Mouse (Mus musculus): Measurements from ENCODE around the gene Sec61a2. TPM values are rescaled to one million over a fixed set of nuclear protein-coding genes. Genes with fewer than 3 reads are reported as not detected.

Sec61a2 gene
- total RNA-seq (2021): 10 to 100 TPM; 35.4 to 36.1 TPM
- long read RNA-seq, experiment 1, transcript Sec61a2-202 (12 exons, 2,448 nt): major isoform, 49 of 61 reads
- long read RNA-seq, experiment 1, partial matches to known transcripts: 2 of 61 reads
- long read RNA-seq, experiment 1, other reads (novel, unspliced or antisense): 9 of 61 reads
- long read RNA-seq, experiment 2, transcript Sec61a2-202 (12 exons, 2,448 nt): major isoform, 42 of 52 reads
- long read RNA-seq, experiment 2, partial matches to known transcripts: 1 of 52 reads
- long read RNA-seq, experiment 2, other reads (novel, unspliced or antisense): 5 of 52 reads

GRCm38 (mm10) chr2:5894843-5895570, at the start of gene Sec61a2:
TSS of gene Sec61a2 (minus strand) at chr2:5895432.
- DNase-seq: peak; percentile 100
- intact Hi-C loops (cut with DNase I): loop anchor here (2.0 kb wide), 2 partner anchors 50 to 54 kb away; partner anchors contain the start of genes Cdc123 and Nudt5
- peak within 1 kb of the TSS; percentile 91 for H3K4me3 ChIP-seq

GRCm38 (mm10) chr2:5943071-5943470, 47.8 kb upstream of the Sec61a2 start:
- intact Hi-C loops (cut with DNase I): loop anchor here (10.0 kb wide), 1 partner anchor 98 kb away; the partner anchor contains the start of genes Cdc123 and Nudt5
- H3K27ac ChIP-seq: peak overlapping the region; percentile 91
- TF ChIP-seq CTCF (IDR thresholded peaks at IDR 0.05): no peak

More at GRCm38 (mm10) chr2:5894843-5895570, at the start of gene Sec61a2:
- peak within 1 kb of the TSS; percentile 96 for H3K27ac ChIP-seq
- peak; percentile 22; the same call in 1 of the 2 replicates for TF ChIP-seq CTCF (IDR thresholded peaks at IDR 0.05)

DNA sequence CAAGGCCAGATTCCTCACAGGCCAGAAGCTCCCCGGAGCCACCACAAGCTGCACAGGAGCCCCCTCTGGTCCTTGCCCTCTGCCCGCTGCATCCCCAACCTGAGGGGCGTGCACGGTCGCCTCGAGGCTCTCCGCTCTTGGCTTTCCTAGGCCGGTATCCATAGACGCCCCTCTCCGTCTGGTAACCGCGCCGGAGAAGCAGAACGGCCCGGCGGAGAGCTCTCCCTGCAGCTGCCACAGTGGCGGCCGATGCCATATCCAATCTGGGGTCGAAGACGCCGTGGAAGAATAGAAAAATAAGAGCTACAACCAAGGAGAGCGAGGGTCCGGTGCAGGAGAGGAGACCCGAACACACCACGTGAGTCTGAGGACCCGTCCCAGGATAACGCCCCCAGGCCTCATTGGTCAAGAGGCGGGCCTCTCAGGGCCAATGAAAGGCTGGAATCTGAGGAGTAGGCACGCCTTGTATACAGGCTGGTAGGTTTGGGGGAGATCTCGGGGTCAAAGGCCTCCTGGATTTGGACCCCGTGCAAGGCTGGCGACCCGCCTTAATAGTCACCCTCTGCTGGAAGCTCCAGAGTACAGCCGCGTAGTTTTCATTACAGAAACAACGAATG, 47.3 kb upstream of the Sec61a2 start, which contains the start of gene Dhtkd1:
Dhtkd1 (minus strand) TSS at position 377 of the 617 bp plus-strand sequence.
- intact Hi-C loops (cut with DNase I): loop anchor here (10.0 kb wide), 1 partner anchor 98 kb away; the partner anchor contains the start of genes Cdc123 and Nudt5
- DNase-seq: peak; percentile 81
- TF ChIP-seq CTCF (IDR thresholded peaks at IDR 0.05): peak; percentile 19; the same call in 1 of the 2 replicates
- H3K4me3 ChIP-seq: peak within 1 kb of the TSS; percentile 83
- H3K27ac ChIP-seq: peak within 1 kb of the TSS; percentile 91

More at GRCm38 (mm10) chr2:5943071-5943470, 47.8 kb upstream of the Sec61a2 start:
- peak overlapping the region; percentile 83 for H3K4me3 ChIP-seq
- DNase-seq: no peak

DNA sequence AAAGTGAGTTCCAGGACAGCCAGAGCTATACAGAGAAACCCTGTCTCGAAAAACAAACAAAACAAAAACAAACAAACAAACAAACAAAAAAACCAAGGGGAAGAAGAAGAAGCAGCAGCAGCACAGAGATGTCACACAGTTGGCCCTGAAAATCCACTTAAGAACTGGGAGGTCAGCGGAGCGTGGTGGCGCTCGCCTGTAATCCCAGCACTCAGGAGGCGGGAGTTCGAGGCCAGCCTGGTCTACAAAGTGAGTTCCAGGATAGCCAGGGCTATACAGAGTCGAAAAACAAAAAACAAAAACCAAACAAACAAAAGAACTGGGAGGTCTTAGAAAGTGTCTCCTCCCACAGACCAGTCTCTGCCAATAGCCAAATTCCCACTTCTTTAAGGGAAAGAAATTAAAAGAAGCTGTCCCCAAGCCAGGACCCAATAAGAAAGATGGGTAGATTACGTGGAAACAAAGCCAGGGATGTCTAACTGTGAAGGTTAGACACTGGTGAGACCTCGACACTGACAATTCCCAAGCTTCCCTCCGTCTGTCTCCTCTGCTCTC, 46.7 kb upstream of the Sec61a2 start:
- Histone ChIP-seq H3K27ac (peak overlapping the region; percentile 91), H3K4me3 (peak overlapping the region; percentile 83)
- DNase-seq: no peak
- intact Hi-C loops (cut with DNase I): loop anchor here (10.0 kb wide), 1 partner anchor 97 kb away; the partner anchor contains the start of genes Cdc123 and Nudt5
- TF ChIP-seq CTCF (IDR thresholded peaks at IDR 0.05): no peak

DNA sequence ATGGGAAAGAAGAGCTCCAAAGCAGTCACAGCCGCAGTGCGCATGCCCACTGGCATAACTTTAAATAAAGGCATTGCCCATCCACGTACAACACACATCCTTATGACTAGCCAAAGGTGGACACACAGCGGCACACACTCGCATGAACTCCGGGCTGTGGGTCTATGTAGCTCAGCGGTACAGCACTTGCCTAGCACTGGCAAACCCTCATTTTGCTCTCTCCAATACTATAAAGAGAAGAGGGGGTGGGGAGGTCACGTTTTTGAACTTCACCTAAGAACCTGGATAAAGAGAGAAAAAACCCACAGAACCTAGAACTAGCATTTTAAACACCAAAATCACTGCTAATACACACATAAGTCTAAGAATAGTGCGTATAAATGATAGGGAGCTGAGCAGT, 45.7 kb upstream of the Sec61a2 start:
- TF ChIP-seq CTCF (IDR thresholded peaks at IDR 0.05): no peak
- intact Hi-C loops (cut with DNase I): loop anchor here (10.0 kb wide), 1 partner anchor 96 kb away; the partner anchor contains the start of genes Cdc123 and Nudt5
- Histone ChIP-seq H3K4me3 (no peak overlapping the region), H3K27ac (no peak overlapping the region)
- DNase-seq: no peak

- intact Hi-C loops (cut with DNase I): loop anchor here (10.0 kb wide), 1 partner anchor 95 kb away; the partner anchor contains the start of genes Cdc123 and Nudt5
Measured at GRCm38 (mm10) chr2:5939911-5940310, 44.7 kb upstream of the Sec61a2 start.

GRCm38 (mm10) chr2:5939319-5939718, 44.1 kb upstream of the Sec61a2 start:
- intact Hi-C loops (cut with DNase I): no loop called here
- no peak for TF ChIP-seq CTCF (IDR thresholded peaks at IDR 0.05)
- no peak for DNase-seq
- no peak overlapping the region for H3K27ac ChIP-seq
- no peak overlapping the region for H3K4me3 ChIP-seq

More at GRCm38 (mm10) chr2:5939911-5940310, 44.7 kb upstream of the Sec61a2 start:
- no peak overlapping the region for H3K27ac ChIP-seq
- DNase-seq: no peak
- TF ChIP-seq CTCF (IDR thresholded peaks at IDR 0.05): no peak
- no peak overlapping the region for H3K4me3 ChIP-seq

DNA sequence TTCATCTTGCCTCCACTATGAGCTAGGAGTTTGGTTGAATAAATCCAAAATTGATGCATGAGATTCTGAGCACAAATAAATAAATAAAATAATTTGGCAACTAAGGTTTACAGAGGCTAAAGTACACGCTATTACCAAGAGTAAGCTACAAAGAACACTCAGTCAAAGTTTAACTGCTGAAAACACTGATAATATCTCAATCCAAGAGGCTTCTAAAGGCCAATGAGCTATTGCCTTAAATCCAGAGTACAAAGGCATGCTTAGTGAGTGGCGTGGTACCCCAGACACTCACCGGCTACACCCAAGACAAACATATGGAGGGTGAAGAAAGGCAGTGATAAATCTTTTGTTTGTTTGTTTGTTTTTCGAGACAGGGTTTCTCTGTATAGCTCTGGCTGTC, 41.3 kb upstream of the Sec61a2 start:
- no peak overlapping the region for H3K27ac ChIP-seq
- no peak overlapping the region for H3K4me3 ChIP-seq
- no peak for TF ChIP-seq CTCF (IDR thresholded peaks at IDR 0.05)
- intact Hi-C loops (cut with DNase I): no loop called here
- DNase-seq: no peak

GRCm38 (mm10) chr2:5936068-5936467, 40.8 kb upstream of the Sec61a2 start:
- Histone ChIP-seq H3K4me3 (no peak overlapping the region), H3K27ac (no peak overlapping the region)
- no peak for DNase-seq
- intact Hi-C loops (cut with DNase I): no loop called here
- no peak for TF ChIP-seq CTCF (IDR thresholded peaks at IDR 0.05)

DNA sequence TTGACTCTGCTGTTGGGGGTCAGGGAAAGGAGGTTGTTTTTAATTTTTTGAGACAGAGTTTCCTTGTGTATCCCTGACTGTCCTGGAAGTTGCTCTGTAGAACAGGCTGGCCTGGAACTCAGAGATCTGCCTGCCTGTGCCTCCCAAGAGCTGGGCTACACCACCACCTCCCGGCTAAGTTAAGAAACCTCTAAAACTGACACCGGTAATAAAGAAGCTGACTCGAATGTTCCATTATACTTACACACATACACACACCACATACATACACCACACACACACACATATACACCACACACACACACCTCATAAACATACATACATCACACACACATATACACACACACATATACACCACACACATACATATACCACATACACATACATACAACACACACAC, 39.7 kb upstream of the Sec61a2 start:
- DNase-seq: no peak
- TF ChIP-seq CTCF (IDR thresholded peaks at IDR 0.05): no peak
- intact Hi-C loops (cut with DNase I): no loop called here

GRCm38 (mm10) chr2:5931938-5932337, 36.7 kb upstream of the Sec61a2 start:
- no peak for DNase-seq
- Histone ChIP-seq H3K27ac (no peak overlapping the region), H3K4me3 (no peak overlapping the region)
- intact Hi-C loops (cut with DNase I): no loop called here
- TF ChIP-seq CTCF (IDR thresholded peaks at IDR 0.05): no peak

More for the DNA sequence above, 39.7 kb upstream of the Sec61a2 start:
- H3K4me3 ChIP-seq: no peak overlapping the region
- H3K27ac ChIP-seq: no peak overlapping the region
